Mouse (Mus musculus): ENCODE results near the gene Apol6.

The Apol6 gene

DNA sequence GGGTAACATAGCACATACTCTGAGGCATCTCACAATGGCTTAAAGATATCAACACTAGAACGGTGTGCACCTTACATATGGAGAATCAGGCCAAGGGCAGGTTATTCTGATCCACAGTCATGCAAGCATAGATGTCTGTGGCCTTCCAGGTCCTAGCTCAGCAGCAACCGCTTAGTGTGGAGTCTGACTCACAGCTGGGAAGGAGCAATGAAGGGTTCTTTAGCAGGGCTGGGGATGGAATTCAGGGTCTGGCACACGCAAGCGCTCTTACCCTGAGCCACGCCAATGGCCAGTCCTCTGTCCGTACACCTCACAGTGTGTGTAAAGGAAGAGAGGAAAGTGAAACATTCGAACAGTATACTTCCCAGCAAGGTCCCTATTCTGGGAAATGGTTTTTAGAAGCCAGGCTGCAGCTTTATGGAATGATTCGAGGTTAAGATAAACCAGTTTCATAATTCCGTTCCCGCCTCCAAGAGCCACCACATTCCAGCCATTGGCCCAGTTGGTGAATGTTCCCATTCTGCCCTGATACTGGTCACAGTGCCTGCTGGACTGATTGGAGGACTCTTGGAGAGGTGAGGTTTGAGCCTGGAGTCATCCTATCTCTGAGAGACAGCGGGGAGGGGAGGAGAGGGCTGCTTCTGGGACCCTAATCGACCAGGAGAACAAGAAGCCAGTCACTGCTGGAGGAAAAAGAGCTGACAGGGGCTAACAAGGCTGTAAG, at the start of gene Apol6:
Gene Apol6, plus strand, starts transcription at position 133 of the 724 bp plus-strand sequence.
- DNase-seq (ENCODE audit: low read depth), result no peak

DNA sequence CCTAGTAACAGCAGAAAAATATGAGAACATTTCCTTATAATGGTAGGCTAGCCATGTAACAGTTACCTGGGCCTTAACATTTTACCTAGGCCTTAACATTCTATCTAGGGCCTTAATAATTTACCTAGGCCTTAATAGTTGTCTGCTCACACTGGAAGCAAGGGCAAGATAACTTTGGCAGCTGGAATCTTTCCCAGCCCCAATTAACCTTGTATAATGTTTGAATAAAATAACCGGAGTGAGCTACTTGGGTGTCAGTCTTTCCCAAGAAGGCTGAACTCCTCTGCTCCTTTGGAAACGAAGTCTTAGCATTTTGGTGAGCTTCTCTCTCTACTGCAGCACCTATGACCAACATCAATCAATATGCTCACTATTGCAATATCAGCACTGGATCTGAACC, 46.5 kb upstream of the Apol6 start:
- no peak for DNase-seq (ENCODE audit: low read depth)

DNA sequence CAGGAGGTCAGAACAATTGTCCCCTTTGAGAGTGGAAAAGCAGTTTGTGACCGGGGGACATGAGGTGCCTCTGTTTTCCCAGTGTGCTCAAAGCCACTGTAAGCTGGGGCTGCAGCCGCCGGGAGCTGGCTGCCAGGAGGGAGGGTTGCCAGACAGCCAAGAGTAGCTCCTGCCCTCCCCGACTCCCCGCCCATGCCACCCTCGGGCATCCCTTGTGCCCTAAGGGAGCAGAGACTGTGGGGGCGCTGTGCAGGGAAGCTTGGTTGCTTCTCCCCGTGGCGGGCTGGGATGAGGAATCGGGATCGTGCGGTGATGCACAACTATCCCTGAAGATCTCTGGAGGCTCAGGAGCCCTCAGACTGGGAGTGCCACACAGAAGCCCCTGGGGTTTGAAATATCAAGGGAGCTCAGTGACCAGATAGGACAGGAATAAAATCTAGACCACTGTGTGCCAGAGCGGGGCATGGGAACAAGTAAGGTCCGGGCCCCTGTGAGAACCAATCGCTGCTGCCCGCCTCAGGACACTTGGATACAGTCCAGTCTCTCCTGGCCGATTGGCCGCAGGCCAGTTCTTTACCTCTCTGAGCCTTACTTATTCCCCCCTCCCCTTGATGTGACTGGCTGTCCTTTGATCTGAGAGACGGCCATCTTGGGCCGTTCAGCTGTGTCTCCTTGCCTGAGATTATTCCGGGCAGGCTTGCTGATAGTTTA, 45.5 kb upstream of the Apol6 start:
- DNase-seq (ENCODE audit: low read depth), result no peak

DNA sequence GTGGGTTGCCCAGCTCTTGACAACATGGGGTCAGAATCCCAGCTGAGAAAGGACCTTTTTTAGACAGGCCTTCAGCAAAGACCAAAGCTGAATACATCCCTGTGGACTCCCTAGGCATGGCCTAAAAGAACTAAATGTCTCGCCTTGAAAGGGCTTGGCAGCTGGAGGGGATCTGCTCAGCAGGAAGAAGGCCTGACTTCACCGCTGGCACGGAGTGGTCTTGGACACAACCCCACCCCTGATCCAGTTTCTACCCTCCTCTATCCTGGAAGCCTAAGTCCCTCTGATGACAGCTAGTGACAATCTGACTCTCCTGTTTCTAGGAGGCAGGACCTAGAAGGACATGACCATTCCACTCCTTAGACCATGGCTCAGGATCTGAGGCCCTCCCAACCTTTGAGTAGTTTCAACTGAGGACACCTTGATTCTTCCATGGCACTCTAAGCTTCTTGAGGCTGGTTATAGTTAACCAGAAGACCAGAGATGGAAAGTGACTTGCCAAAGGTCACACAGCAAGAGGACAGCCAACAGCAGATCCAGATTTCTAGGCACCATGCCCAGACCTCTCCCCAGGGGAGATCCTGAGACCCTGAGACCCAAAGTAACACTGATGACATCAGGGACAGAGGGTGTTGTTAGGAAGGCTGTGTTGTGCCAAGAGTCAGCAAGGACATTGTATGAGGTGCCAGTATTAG, 41.2 kb upstream of the Apol6 start:
- DNase-seq (ENCODE audit: low read depth), result no peak

DNA sequence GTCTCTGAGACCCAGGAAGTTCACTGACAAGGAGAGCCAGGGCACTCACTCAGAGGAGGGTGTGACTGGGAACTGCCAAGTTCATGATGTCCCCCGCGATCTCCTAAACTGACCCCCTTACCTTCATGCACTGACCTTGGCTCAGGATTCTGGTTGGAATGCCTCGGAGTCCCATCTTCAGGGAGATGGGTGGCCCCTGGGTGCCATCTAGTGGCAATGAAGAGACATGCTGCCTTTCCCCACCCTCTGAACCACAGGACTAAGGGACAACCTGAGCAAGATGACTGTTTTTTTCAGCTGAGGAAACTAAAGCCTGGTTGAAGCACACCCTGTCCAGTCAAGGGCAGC, 40.7 kb upstream of the Apol6 start:
- peak; percentile 34 for DNase-seq (ENCODE audit: low read depth)

DNA sequence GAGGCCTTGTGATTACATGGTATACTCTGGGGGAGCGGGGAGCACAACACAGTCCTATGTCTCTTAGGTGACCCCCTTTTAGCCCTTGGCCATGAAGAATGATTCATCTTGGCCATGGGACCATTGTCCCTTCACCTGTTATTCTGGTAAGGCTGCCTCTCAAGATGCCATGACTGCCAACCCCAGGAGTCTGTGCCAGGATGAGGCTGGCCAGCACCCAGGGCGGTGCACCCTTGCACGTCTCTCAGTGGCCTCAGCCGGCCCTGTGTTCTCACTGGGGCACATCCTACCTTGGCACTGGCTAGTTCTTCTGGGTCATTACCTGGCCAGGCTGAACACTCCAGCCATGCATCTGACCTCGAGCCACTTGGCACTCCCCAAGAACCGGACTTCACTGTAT, 35.7 kb upstream of the Apol6 start:
- no peak for DNase-seq (ENCODE audit: low read depth)

DNA sequence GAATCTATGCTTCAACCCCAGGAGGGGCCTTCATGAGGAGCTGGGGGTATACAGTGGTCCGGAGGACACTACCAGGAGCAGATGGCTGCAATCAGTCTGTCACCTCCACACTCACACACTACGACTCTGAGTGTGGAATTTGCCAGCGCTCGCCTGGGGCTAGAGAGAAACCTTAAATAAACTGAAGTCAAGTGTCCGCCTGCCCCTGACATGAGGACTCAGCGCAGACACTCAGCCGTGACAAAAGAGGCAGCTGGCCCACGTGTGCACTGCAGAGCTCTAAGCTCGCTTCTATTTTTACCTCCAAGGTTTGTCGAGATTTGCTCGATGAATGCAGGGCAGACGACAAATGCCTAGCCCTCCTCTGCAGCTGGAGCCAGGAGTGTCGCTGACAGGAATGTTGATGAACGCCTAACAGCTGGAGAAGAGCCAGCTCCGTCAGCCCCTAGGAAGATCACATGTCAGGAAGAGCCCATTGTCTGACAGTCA, 30.7 kb upstream of the Apol6 start:
- no peak for DNase-seq (ENCODE audit: low read depth)

DNA sequence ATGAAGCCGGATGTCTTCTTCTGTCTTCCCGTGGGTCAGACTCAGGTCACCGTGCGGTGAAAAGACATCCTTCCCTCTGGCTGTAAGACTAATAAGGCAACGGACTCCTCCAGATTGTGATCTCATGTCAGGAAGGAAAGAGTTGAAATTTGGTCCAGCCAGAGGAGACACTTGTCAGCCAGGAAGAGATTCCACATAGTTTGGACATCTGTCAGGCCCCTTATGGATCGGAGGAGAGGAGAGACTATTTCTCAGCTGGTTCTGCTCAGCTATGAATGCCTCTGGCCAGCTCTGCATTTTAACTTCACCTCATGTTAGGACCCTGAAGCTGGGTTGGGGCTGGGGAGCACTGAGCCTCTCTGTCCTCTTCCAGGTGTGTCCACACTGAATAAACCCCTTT, 30.1 kb upstream of the Apol6 start:
- no peak for DNase-seq (ENCODE audit: low read depth)

DNA sequence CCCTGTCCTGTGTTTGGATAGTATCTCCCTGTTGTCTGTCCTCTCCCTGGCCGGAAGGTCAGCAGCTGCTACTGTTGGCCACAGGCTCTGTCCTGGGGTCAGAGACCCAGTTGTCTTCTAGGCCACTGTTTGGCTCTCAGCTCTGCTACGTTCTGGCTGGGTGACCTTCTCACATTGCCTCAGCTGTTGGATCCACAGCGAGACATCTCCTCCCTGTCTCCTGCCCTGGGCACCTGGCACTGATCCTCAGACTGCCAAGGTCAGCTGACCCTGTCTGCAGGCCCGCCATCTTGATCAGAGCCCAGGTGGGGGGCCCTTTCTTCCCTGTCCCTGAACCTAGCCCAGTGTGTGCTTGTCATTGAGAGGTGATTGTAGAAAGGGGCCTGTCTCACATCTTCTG, 29.5 kb upstream of the Apol6 start:
- DNase-seq (ENCODE audit: low read depth), result no peak

DNA sequence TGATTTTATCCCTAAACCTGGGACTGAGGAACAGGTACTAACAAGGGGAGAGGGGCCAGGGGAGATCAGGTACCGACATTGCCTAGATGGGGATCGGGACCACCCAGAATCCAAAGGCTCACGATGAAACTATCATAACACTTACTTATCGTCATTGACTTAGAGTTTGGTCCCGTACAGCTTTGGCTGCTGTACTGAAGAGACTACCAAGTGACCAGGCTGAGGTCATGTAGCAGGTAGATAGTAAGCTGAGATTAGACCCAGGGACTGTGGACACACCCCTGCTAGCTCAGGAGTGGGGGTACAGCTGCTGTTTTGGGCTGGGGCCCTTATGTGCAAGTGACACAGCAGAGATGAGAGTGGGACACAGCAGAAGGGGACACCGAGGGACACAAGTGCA, 28.0 kb upstream of the Apol6 start:
- DNase-seq (ENCODE audit: low read depth), result no peak

DNA sequence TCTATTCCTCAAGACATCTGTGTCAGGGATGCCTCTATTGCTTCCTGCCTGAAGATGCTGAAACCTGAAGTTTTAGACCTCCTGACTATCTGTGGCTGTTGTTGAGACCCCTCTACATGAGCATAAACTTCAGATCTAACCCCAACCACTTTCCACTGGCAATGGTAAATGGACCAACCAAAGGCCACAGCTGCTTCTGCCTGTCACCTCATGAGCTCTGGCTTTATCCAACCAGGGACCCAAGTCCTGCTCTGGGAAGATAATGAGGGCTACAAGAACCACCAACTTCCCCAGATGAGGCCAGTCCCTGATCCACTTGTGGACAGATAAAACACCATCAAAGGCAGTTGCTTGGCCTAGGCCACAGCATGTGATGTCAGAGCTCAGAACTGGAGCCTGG, 26.6 kb upstream of the Apol6 start:
- no peak for DNase-seq (ENCODE audit: low read depth)

DNA sequence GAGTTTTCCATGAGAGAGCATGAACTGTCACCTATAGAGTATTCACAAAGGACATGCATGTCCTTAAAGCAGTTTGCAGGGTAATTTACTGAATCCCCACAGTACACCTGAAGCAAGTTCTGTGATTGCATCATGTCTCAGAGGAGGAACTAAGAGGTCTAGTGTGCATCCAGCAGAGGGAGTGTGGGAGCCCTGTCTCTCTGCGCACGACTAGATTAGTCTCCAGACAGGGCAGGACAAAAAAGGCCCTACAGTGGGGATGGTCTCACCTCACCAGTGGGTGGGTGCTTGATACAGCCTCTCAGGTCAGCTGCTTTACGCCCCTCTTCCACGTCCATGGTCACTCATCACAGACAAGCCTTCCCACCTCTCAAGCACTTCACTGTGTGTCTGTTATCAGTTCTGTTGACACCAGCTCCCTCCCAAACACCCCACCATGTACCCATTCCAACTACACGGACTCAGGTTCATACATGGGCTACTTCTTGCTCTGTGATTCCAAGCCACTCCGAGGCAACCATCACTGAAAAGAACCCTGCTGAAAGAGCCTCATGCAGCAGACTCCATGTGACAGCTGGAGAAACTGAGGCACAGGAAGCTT, 25.7 kb upstream of the Apol6 start:
- DNase-seq (ENCODE audit: low read depth), result no peak

DNA sequence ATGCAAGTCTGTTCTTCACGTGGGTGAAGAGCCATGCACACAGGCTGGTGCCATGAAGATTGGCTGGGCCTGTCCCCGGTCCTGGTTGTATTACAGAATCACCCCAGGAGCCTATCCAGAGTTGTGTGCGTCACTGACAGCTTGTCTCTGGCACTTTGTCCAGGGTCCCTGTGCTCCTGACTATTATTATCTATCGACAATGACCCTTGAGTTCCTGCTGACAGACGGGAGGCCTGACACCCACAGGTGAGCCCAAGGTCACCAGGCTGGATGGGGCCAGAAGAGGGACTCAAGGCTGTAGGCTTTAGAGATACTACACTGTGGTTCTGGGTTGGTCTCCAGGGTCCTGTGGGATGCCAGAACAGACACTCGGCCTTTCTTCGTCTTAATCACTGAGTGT, 25.0 kb upstream of the Apol6 start:
- no peak for DNase-seq (ENCODE audit: low read depth)

DNA sequence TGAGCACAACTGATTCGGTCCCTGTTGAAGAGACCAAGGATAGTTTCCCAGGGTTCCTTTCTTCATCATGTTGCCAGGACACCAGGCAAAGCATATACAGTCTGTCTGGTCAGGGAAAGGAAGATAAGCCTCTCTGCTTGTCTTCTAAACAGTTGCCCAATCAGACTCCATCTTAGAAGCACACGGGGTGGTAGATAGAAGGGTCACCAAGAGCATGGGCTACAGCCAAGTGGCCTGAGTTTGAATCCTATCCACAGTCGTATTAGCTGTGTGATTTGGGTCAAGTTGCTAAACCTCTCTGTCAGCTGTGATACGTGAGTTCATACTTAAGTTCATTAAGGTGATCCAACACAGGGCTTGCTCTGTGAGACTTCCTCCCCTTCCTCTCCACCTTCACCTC, 24.4 kb upstream of the Apol6 start:
- no peak for DNase-seq (ENCODE audit: low read depth)

DNA sequence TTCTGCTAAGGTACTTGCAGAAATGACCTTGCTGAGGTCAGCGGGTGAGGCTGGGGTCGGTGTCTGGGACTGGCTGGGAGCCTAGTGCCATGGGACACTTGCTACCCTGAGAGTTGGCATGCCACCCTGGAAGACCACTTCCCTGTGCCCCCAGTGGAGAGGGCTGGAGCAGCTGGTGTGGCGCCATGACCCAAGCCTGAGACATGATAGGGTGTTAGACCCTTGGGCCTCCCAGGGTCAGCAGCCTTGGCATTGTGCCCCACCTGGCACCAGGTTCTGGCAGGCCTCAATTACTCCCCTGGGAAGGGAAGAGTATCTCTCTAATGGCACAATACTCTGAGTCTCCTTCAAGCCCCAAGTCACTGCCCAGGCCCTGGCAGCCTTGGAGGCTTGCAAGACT, 23.5 kb upstream of the Apol6 start:
- DNase-seq (ENCODE audit: low read depth), result no peak

DNA sequence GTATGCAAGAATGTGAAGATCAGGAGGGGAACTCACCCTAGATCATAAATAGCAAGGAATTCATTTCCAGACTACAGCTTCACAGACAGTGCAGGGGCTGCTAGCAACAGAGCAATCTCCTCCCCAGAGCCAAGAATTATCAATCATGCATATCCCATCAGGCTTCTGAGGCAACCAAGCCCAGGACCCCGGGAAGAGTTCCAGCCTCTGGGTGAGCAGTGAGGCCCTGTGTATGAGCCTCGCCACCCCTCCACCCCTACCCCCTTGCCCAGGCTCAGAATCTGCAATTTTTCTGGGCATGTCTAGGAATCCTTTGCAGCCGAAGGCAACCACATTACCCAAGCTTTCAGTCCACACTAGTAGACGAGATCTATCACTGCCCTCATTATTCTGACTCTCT, 22.7 kb upstream of the Apol6 start:
- DNase-seq (ENCODE audit: low read depth), result no peak

DNA sequence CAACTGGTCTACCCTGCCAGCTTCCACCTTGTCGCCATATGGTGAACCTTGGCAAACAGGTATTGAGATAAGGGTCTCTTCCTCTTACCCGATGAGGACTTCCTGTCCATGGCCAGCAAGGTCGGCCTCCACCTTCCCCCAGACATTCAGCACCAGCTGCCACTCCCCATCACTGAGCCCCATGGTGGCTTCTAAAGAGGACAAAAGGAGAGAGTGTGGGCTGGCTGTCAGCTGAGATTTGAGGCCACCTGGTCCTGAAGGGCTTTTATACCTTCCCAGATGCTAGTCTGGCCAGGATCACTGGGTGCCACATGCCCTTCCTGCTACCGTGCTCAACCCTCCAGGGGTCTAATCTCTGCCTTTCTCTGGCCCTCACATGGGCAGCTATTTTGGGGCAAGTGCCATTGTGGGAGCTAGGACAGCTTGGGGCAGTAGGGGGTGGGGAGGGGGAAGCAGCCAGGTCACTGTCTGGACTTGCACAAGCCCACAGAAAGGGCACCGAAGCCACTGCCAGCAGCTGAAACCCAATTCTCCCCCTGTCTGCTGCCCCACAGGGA, 22.1 kb upstream of the Apol6 start:
- DNase-seq (ENCODE audit: low read depth), result no peak

DNA sequence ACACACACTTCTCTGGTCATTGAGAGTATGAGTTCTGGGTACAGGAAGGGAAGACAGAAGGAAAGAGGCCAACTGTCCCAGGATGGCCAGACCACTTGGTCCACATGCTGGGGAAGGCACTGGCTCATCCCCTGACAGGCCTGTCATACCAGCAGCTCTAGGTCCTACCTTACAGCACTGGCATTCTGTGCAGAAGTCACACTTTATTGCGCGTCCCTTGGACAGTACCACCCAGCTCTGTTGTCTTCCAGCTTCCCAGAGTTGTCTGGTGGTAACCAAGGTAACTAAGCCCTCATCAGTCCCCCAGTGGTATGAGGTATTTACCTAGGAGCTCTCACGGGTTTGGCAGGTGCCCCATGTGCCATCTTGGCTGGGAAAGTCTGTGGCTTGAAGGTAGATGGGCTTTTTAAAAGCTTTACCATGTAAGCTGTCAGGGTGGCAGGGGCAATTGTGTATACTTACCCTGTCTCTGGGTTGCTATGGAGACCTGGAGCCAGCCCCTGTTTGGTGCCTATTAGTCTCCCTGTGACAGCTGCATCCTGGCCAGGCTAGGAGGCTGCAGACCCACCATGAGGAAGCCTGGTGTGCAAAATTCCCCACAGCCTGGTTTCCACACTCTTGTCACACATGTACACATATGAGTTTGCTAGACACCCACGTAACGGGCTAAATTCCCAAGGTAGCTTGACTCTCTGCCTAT, 18.5 kb upstream of the Apol6 start:
- DNase-seq (ENCODE audit: low read depth), result no peak

DNA sequence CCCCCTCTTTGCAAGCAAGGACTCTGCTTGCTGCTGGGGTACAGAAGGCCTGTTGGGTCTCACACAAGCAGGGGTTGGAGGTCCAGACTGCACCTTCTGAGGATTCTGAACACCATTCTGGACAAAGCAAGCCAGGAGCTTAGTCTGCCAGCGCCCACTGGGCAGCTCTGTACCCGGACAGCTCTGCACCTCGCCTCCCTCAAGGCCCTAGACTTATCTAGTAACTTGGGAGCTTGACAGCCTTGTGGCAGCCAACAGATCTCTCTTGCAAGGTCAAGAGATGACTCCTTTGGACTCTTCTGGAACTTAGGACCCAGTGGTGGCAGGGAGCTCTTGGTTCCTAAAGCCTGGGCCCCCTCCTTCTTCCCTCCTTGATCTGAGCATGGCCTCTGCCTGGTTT, 17.4 kb upstream of the Apol6 start:
- no peak for DNase-seq (ENCODE audit: low read depth)

DNA sequence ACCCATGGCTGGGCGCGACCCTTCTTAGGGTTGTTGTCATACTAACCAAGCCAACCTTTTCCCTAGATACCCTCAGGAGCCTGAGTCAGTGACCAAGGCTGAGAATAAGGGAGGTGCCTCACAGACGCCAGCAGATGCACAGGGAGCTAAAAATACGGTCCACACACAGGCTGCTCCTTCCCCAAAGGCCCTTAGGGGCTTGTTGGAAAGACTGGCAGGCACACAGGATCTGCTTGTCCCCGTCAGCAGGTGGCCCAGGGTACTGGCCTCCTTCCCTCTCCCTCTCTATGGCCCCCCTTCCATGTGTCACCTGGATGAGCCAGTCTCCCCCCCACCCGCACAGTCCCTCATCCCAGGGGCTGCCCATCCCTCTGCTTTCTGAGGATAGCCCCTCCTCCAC, 16.9 kb upstream of the Apol6 start:
- DNase-seq (ENCODE audit: low read depth), result no peak

DNA sequence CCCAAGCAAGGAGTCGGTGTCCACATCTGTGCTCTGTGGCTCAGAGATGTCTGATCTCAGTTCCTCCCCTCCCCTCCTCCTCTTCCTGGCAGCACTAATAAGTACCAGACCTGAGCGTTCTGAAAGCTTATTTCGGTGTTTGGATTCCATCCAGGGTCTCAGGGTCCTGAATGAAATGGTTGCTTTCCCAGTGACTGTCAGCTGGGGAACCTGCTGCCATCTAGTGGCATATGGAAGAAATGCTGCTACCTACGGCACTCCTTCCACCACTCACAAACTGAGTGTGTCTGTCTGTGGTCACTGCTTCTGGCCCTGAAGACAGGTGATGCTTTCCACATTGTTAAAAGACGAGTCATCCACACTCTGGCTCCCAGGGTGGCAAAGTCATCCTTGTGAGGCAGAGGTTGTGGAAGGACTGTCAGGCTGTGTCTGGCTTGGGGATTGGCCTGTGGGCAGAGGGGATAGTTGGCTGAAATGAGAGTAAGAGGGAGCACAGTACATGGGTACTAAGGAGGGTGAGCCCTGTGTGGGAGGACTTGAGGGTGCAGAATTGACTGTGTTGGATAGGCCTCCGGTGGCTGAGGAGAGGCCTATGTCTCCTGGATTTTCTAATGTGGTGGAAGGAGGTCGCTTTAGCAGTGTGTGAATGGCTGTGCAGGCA, 15.1 kb upstream of the Apol6 start:
- DNase-seq (ENCODE audit: low read depth), result peak; percentile 56
